Mouse (Mus musculus): Measurements from ENCODE around the gene Rora.
A peak's percentile ranks its signal among the peaks of the same experiment; 100 is the strongest.

Gene Rora

DNA sequence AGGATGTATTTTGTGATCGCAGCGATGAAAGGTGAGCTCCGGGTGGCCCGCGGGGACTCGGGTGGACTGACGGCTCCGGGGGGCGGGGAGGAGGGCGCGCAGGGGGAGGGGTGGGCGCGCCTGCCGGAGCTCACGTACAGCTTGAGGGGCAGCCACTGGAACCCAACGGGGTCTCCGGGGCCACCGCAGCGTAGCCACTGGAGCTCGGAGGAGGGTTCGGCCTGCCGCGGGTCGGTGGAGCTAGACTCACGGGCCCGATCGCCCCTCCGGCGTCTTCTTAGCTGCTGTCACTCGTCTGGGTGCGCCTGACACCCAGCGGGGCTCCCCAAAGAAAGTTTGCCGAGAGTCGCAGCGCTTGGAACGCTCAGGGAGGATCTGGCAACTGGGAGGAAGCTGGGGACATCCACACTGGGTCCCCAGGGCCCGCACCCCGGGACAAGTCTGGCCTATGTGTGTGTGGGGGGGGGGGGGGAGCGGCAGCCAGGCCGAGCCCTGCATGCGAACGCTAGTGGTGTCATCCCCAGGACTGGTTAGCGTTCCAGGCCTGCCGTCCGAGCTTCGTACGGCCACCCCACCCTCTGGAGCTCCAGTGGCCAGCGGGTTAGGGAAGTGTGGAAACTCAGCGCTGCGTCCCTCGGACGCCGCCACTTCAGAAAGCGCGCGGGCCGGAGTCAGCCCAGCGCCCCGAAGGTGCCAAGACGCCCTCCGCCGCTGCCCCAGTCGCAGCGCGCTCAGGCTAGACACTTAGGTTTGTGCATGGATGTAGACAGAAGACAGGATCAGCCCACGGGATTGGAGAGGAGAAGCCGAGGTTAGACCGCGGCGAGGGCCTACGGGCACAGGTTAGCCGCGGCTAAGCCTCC is 636.7 kb downstream of the Rora start:
- no peak for DNase-seq (ENCODE audit: low spot score in 2 of 2)

DNA sequence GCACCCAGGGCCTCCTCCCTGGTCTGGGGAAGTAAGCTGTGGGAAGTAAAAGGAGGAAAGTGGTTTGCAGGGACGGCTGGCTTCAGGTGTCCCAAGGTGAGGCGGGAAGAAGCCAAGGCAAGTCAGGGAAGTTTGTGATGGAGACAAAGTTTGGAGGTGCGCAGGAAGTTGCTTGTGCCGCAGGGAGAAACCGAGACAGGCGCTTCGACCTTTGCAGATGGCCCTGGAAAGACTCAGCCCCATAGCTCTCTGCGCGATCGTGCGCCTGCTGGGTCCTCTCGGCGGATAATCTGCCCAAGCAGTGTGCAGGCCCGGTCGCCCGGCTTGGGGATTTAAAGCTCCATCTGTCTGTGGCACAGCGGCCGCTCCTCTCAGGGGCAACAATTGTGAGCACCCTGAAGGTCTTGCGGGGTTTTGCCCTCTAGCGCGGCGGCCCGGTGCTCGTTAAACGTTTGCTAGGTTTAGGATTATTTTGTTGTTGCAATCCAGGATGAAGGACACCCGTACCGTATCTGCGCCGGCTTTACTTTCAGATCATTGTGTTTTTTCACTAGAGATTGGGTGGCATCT is 637.4 kb downstream of the Rora start:
- DNase-seq (ENCODE audit: low spot score in 2 of 2), result no peak

DNA sequence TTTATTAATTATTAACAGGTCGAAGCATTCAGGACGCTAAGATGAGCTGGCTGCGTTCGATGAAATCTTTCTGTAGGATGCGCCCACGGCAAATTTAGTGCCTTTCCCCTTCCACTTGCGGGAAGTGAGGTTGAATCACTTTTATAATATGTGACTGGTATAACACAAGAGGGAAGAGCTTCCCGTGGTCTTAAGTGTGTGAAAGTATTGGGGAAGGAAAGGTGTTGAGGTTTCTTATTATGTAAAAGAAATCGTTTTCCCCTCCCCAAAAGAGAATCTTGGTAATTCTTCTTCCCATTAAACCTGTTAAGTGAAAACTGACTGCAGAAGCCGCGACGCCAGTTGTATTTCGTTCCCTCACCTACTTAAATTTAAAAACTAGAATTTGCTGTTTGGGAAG is 637.9 kb downstream of the Rora start:
- DNase-seq (ENCODE audit: low spot score in 2 of 2), result no peak

DNA sequence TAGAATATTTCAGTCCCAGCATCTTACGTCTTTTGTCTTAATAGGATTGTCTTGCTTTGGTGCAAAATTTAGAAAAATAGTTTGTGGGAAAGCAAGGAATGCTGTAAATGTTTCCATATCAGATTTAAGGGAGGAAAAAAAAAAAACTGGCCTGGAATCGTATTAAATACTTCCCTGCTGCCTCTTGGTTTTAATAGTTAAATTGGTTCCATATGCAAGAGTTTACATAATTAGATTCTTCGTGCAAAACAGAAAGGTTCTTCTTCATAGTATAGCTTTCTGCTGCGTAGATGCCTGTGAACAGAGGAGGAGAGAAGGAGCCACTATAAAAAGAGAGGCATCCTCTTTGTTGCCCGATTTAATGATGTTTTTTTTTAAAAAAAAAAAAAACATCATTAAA is 638.8 kb downstream of the Rora start:
- no peak for DNase-seq (ENCODE audit: low spot score in 2 of 2)

DNA sequence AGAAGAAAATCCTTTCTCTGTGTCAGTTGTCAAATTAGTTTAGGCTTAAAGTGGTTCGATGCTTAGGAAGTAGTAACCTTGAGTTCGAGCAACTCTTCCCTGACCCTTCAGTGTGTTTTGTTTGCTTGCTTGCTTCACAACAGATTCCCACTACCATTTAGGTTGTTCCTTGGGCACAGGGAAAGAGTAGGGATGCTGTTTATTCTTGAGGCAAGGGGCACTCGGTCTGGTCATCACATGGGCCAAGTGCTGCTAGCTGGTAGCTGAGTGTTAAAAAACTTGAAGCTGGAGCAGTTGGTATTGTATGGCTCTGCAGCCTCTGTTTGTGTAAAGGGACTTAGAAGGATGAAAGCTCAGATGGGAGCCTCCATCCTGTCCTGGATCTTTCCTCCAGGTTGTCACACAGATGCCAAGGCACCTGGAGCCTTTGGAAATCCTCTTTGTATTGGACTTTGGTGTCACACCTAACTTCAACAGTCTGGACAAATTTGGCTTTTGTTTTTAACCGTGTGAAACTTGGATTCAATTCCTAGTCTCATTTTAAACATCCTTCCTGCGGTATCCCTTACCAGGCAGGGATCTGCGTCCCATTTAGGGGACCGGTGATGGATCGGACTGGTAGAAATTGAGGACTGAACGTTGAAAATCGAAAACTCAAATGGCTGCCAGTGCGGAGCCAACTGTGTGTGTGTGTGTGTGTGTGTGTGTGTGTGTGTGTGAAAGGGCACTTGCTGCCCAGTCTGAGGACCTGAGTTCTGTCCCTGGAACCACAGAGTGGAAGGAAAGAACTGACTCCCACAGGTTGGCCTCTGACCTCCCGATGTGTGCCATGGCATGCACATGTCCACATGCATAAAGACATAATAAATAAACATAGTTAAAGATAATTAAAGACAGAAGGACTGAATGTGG is 639.4 kb downstream of the Rora start:
- DNase-seq (ENCODE audit: low spot score in 2 of 2), result no peak

DNA sequence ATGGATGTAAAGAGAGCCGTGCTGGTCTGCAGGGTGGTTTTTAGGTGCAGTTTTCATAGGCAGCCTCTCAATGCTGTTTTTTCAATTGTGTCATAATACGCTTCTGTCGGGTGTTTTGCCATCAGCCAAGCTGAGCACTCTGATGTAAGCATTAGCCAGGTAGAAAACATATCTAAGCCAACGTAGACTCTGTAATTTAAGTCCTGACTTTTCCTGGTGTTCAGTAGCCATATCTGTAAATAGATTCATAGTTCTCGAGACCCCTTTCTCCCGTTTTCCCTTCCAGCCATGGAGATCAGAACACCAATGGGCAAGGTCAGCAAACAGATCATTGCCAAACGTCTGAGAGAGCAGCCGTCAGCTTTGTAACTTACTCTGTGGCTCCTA is 640.1 kb downstream of the Rora start:
- no peak for DNase-seq (ENCODE audit: low spot score in 2 of 2)

DNA sequence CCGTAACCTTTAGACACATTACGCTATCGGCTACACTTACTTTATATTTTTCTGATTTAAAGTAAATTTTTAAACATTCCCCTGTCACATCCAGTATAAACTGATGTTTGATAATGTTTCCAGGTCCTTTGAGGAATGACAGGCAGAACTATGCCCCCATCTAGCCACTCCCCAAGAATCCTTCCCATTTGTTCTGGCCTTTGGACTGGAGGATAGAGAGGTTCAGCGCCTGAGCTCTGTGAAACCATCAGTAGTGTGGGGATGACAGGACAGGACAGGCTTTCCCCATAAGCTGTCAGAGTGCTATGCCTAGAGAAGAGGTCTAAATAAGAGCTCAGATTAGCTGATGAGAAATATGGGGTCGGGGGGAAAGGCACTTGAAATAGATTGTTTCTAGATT is 640.8 kb downstream of the Rora start:
- DNase-seq (ENCODE audit: low spot score in 2 of 2), result no peak

DNA sequence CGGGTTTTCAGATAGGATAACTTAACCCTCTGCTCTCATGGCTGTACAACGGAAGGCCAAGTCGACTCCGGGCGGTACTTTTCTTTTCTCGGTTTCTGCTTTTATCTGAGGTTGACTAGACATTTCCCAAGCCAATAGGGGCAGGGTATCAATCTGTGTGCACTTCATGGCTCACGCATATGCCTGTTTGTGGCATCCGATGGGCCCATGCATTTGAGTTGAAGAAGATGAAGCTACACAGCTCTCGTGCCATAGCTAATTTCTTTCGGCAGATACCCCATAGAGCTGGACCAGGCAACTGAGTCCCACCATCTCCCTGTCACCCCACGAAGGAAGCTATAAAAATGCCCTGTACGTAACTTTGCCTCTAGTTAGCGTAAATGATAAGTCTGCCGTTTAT is 641.3 kb downstream of the Rora start:
- DNase-seq (ENCODE audit: low spot score in 2 of 2), result no peak

DNA sequence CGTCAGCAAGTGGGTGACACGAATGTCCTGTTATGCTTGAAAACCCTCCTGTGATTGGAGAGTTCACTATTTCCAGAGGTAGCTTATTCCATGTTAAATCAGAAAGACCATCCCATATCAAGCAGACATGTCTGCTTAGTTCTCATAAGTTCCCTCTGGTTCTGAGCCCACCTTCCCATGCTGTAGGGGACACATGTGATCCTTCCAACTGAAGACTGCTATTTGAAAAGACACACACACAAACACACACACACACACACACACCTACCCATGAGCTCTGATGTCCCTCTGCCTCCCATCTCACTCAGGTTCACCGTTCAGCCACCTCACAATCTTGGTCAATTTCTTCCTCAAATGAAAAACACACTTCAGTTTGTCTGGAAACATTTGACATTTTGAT is 642.2 kb downstream of the Rora start:
- DNase-seq (ENCODE audit: low spot score in 2 of 2), result no peak

DNA sequence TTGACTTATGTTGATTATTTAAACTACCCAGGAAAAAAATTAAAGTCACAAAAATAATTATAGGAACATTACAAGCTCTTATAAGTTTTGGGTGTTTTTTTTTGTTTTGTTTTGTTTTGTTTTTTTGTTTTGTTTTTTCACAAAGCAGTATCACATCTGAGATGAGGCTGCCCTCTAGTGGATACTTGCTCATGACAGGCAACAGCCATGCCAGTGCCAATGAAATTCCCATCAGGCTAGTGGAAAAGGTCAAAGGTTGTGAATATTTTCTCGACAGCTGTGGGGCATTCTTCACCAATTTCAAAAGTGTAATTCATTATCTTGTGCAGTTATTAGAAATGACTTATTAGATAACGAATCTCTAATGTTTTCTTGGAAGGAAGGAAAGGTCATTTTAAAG is 642.8 kb downstream of the Rora start:
- DNase-seq (ENCODE audit: low spot score in 2 of 2), result peak in 1 of 2 experiments; percentile 76

DNA sequence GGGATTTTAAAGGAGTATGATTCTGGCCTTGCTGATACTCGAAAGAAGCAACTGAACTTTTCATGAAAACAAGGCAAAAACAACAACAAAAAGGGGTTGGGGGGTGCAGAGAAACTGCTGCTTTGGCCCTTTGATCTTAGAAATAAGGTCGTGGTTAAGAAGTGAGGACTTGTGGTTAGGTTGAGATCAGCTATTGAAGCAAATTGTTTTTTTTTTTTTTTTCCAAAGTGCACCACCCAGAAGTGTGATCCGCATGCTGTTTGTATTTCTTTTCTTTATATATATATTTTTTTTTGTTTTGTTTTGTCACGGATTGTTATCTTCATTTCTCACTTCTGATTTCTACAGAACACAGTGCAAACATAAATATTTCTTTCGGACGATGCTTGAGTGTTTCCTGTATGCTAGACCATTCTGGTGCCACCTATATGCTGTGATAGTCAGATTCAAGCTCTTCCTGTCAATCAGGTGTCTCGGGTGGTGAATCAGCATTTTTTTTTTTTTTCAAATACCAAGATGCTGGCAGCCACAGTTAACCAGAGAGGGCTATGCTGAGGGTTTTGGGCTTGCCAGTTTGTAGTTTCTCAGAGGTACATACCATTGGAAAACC is 644.3 kb downstream of the Rora start:
- DNase-seq (ENCODE audit: low spot score in 2 of 2), result no peak

DNA sequence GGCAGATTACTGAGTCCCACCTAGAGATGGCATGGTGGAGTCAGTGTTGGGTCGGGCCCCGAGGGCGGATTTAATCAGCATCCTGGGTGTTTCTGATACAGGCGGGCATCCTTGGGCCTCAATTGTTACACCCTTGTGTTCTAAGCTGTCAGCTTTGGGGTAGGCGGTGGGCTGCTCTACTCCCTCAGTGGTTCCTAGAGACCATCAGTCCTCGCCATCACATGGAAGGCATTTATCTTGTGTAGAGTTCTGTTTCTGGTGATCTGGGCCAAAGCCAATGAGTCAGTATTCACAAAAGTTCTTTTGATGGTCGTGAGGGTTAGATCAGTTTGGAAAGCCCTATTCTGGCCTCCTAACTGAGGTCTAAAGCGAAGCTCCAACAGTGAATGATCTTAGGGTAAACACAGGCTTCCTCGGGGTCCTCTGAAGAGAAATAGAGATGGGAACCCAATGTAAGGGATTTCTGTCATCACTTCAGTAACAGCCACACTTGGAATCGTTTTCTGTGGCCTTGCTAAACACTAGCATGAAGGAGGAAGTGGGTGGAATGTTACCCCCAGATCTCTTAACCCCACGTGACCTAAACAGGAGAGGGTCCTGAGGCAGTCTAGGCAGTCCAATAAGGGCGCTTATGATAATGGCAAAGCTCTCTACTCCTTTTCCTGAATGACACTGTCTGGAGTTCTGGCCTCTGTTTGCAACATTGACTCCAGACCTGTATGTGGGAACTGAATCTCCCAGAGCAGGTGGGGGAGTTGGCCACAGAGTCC is 645.2 kb downstream of the Rora start:
- no peak for DNase-seq (ENCODE audit: low spot score in 2 of 2)

DNA sequence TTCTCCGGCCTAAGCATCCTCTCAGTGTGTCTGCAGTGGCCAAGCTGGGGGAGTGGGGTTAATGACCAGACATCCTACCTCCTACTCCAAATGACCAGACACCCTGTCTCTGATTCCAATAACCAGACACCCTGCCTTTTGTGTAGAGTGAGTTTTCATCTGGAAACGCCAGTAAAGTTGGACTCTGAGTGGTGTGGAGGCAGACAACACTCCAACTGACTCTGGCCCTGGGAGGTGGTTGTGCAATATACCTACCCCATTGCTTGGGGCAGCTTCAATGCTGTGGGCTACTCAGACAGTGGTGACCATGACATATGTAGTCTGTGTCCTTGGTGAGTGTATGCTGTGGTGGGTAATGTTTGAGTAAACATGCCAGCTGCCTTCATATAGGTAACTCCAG is 645.9 kb downstream of the Rora start:
- DNase-seq (ENCODE audit: low spot score in 2 of 2), result no peak

DNA sequence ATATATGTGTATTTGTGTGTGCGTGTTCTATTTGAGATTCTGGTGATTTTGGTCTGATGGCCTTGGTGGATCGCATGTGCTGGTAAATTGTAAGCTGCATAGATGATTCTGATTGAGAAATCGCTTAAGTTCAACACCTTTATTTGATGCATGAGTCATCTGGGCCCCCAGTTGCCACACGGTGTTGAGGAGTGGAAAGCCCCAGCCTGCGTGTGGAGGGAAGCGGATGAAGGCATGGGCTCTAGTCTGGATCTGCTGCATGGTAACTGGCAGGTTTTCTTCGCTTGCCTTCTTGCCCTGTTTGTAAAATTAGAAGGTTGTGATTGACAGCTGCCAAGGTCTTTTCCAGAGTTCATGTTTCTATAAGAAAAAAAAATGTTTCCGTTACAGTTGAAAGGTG is 646.7 kb downstream of the Rora start:
- DNase-seq (ENCODE audit: low spot score in 2 of 2), result no peak

DNA sequence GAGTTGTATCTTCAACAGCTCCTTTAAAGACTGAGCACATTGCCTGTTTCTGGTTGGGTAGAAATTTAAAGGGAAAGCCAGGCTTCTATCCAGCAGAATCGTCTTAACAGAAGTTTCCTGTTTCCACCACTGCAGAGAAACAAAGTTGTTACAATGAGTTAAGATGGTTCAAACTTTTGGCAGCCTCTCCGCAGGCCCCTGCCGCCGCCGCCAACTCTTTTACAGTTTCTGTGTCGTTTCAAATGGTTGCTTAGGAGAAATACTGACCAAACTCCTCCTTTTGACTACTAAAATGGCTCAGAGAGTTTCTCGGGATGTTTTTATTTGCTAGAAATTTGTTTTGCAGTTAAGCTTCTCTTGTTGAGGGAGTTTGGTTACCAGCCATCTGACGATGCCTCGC is 647.9 kb downstream of the Rora start:
- peak; percentile 72 to 85 for DNase-seq (ENCODE audit: low spot score in 2 of 2)

DNA sequence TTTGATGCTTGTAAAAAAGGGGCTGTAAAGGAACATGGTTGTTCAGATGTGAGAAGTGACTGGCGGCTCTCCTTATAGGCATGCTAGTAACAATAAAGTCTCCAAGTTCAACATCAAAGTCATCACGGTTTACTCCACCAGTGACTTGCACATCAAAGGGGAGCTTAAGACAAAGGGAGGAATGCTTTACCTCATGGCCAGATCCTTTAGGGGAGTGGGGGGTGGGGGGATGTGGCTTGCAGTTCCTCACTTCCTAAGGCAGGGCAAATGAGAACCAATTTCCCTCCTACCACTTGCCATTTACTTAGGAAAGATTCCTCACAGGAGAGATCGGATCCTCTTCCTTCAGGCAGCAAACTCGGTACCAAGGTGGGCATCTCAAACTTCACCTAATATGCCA is 648.4 kb downstream of the Rora start:
- no peak for DNase-seq (ENCODE audit: low spot score in 2 of 2)

DNA sequence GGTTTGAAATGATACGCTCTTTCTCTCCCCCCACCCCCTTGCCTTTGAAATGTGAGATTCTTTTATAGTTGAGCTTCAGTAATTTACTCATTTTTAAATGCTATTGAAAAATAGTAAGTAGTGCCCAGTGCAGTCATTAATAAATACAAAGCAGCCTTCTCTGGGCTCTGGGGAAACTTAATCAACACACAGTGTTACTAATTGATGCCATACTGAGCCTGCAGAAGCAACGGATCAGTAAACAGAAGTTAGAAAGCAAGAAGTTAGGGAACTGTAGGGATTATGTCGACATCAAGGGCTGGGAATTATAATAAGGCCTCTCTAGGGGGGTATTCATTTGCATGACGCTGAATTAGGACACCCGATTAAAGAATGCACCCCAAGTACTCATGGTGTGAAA is 649.3 kb downstream of the Rora start:
- no peak for DNase-seq (ENCODE audit: low spot score in 2 of 2)

DNA sequence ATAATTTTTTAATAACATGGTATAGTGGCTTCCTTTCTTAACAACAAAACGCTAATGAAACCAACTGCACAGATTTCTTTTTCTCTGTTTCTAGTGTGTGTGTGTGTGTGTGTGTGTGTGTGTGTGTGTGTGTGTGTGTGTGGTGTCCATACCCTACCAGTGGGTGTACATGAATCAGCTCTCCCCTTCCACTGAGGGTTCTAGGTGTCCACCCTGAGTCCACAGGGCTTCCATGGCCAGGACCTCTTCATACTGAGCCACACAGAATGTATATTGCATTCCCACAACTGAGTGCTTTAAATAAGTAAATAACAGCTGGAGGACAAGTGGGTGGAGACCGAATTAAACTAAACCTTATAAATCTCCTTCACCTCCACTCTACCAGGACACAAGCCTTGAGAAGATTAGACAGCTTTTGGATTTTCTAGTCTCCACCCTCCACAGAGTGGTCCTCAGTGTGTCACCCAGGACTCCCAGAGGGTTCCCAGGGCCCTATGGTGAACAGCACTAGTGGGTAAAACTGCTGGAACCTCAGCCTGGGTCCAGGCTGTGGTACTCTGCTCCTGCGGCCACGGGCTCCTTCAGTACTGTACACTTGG is 649.9 kb downstream of the Rora start:
- no peak for DNase-seq (ENCODE audit: low spot score in 2 of 2)

DNA sequence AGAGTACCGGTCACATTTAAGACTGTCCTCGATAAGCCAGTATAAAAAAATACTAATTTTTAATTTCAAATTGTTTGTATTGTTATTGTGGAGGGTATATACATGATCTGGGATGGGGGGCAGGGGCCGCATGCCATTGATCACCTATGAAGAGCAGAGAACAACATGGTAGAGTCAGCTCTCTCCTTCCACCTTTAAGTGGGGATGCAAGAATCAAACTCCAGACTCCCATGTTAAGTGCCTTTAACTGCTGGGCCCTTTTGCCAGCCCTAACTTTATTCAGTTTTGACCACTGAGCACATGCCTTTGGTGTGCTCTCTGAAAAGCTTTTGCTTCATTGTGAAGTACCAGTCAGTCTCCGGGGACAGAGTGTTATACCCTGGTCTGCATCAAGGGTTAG is 650.4 kb downstream of the Rora start:
- DNase-seq (ENCODE audit: low spot score in 2 of 2), result no peak

DNA sequence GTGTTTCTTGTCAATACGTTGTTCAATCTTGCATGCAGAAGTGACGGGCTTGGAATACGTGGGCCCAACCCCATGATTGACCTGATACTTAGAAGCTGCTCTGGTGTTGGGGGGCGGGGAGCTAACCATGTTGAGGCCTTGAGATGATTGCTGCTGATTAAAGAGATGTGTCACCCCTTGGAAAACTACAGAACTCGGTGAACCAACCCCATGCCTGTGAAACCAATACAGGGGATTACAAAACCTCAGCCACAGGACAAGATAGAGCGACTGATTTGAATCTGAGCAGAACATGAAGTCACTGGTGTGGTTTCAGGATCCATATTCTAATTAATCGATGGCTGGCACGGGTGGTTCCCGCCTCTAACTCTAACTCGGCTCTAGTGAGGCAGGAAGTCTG is 650.9 kb downstream of the Rora start:
- DNase-seq (ENCODE audit: low spot score in 2 of 2), result no peak

DNA sequence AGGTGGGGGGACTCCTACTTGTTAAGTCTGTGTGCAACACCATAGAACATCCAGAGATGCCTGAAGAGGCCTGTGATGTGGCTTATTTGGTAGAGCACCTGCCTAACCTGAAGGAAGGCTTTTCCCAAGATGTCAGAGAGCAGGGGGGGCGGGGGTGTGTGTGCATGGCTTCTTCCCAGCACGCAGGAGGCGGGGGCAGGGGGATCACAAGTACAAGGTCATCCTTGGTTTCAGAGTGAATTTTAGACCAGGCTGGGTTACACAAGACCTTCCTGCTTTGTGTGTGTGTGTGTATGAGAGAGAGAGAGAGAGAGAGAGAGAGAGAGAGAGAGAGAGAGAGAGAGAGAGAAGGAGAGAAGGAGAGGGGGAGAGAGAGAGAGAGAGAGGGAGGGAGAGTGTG is 651.4 kb downstream of the Rora start:
- no peak for DNase-seq (ENCODE audit: low spot score in 2 of 2)

Data from heart, adult 9 months (tissue).